Mouse (Mus musculus) ES-Bruce4 (cell line): ENCODE data around the gene Kifc3.

Source experiments
- CTCF ChIP-seq: IDR thresholded peaks from one replicate; pipeline ENCODE4 v1.8.1; 2011; ENCODE audit warnings: low read depth, low read length
- EP300 ChIP-seq: IDR thresholded peaks from 2 replicates; pipeline ENCODE4 v1.6.1; 2011; ENCODE audit warnings: low read depth, low read length; ENCODE audit not compliant: insufficient read depth
- POLR2A ChIP-seq: IDR thresholded peaks from one replicate; pipeline ENCODE4 v1.8.1; 2011; ENCODE audit warnings: low read length; ENCODE audit not compliant: insufficient read depth

GRCm38 (mm10) chr8:95140555-95140954, 62.1 kb downstream of the Kifc3 start:
- TF ChIP-seq POLR2A (no peak), CTCF (no peak), EP300 (no peak)
